Mouse (Mus musculus): Measurements from ENCODE around the gene Hist1h1a. TPM values are rescaled to one million over a fixed set of nuclear protein-coding genes. Genes with fewer than 3 reads are reported as not detected.
A peak's percentile ranks its signal among the peaks of the same experiment; 100 is the strongest.

Gene Hist1h1a
- total and polyA plus RNA-seq, 3 experiments = 2.4 to 1,163 (median 30.9) TPM

- Histone ChIP-seq H3K27ac (ENCODE audit: insufficient read depth, low read depth) (peak overlapping the region; percentile 84), H3K4me2 (ENCODE audit: insufficient read depth, low read depth, poor library complexity, severe bottlenecking) (peak overlapping the region; percentile 96), H3K4me3 (replicated peaks in 1 of 3; ENCODE audit: low read depth in 2 of 3, low read length in 2 of 3, poor library complexity in 1 of 3) (peak overlapping the region; percentile 45 to 49 (median 48)), H3K9me3 (replicated peaks; ENCODE audit: low read length) (no peaks in the 10 kb centered on the region), H3K79me2 (replicated peaks; ENCODE audit: control insufficient read depth, extremely low read depth, insufficient read depth, poor library complexity, severe bottlenecking) (no peaks in the 10 kb centered on the region), H3K4me1 (ENCODE audit: control insufficient read depth in 1 of 2, insufficient read depth in 2 of 2) (peaks cover 3 to 53% of the 10 kb centered on the region in 2 experiments; a peak in 3 of 4 replicates), H3K9ac (ENCODE audit: insufficient read depth, low read depth) (peak overlapping the region; percentile 98), H3K27me3 (replicated peaks) (no peaks in the 10 kb centered on the region), H3K36me3 (replicated peaks in 1 of 2; ENCODE audit: control insufficient read depth in 1 of 2, insufficient read depth in 1 of 2, low read length in 1 of 2) (no peaks in the 10 kb centered on the region)
- DNase-seq (ENCODE audit: extremely low read depth) = no peak
- in situ Hi-C loops (cut with MboI; ENCODE audit: low pct_ligation_motif_present, low pct_unique_long_range_greater_than_20kb, low sequenced_read_pairs) = loop anchor here (25.0 kb wide), 1 partner anchor 1723 kb away; the partner anchor contains the start of genes Hist1h2ag, Hist1h2ah, Hist1h2bj and Hist1h2bk
- dilution Hi-C loops (cut with MboI; ENCODE audit: extremely low pct_ligation_motif_present, extremely low pct_unique_long_range_greater_than_20kb, low sequenced_read_pairs) = no loop called here
- no peak for TF ChIP-seq USF1 (IDR thresholded peaks at IDR 0.05; ENCODE audit: low read depth, low read length)
- TF ChIP-seq NELFE (IDR thresholded peaks at IDR 0.05; ENCODE audit: low read depth, low read length) = peak; percentile 91
- no peak; the same call in 1 of the 2 replicates for TF ChIP-seq MAX (IDR thresholded peaks at IDR 0.05; ENCODE audit: low read length)
- TF ChIP-seq CHD2 (IDR thresholded peaks at IDR 0.05; ENCODE audit: low read length) = peak; percentile 7; the same call in 1 of the 2 replicates
- no peak for TF ChIP-seq RAD21 (IDR thresholded peaks at IDR 0.05; ENCODE audit: low read depth, low read length)
- TF ChIP-seq ZNF384 (IDR thresholded peaks at IDR 0.05; ENCODE audit: low read depth, low read length) = no peak
- TF ChIP-seq ELF1 (IDR thresholded peaks at IDR 0.05; ENCODE audit: low read depth, low read length) = no peak
- TF ChIP-seq MEF2A (IDR thresholded peaks at IDR 0.05; ENCODE audit: borderline replicate concordance, low read depth, low read length) = peak; percentile 2; the same call in 1 of the 2 replicates
- no peak for TF ChIP-seq JUN (IDR thresholded peaks at IDR 0.05; ENCODE audit: insufficient read depth, low read depth, low read length)
- TF ChIP-seq HCFC1 (IDR thresholded peaks at IDR 0.05; ENCODE audit: low read depth, low read length) = 0 out of 2 replicates have a peak, but pooled peaks have one; percentile 1
- TF ChIP-seq ZMIZ1 (IDR thresholded peaks at IDR 0.05; ENCODE audit: low read depth, low read length) = peak; percentile 98
- 0 out of 2 replicates have a peak, but pooled peaks have one; percentile 3 for TF ChIP-seq BHLHE40 (IDR thresholded peaks at IDR 0.05; ENCODE audit: low read depth, low read length)
- TF ChIP-seq JUND (conservative IDR thresholded peaks at IDR 0.05; ENCODE audit: low read depth, low read length) = no peak
- peak; percentile 82 for TF ChIP-seq POLR2A (IDR thresholded peaks at IDR 0.05; ENCODE audit: low read depth, low read length)
- TF ChIP-seq GABPA (IDR thresholded peaks at IDR 0.05; ENCODE audit: insufficient replicate concordance, low read depth, low read length) = no peak
- no peak for TF ChIP-seq PAX5 (IDR thresholded peaks at IDR 0.05; ENCODE audit: low read length)
- TF ChIP-seq MXI1 (IDR thresholded peaks at IDR 0.05; ENCODE audit: low read depth, low read length) = no peak
- no peak for TF ChIP-seq ZKSCAN1 (IDR thresholded peaks at IDR 0.05; ENCODE audit: borderline replicate concordance, low read depth, low read length)
- no peak for TF ChIP-seq NRF1 (IDR thresholded peaks at IDR 0.05; ENCODE audit: low read depth, low read length)
- no peak for TF ChIP-seq E2F4 (IDR thresholded peaks at IDR 0.05; ENCODE audit: insufficient replicate concordance, low read depth, low read length)
- no peak for TF ChIP-seq ZC3H11A (IDR thresholded peaks at IDR 0.05; ENCODE audit: low read depth, low read length)
- TF ChIP-seq UBTF (IDR thresholded peaks at IDR 0.05; ENCODE audit: low read depth, low read length) = 0 out of 2 replicates have a peak, but pooled peaks have one; percentile 90
- 0 out of 2 replicates have a peak, but pooled peaks have one; percentile 38 for TF ChIP-seq TBP (conservative IDR thresholded peaks at IDR 0.05; ENCODE audit: low read depth, low read length)
- peak; percentile 99 for TF ChIP-seq POLR2AphosphoS2 (IDR thresholded peaks at IDR 0.05; ENCODE audit: low read depth, low read length)
- 0 out of 2 replicates have a peak, but pooled peaks have one; percentile 9 for TF ChIP-seq MYC (IDR thresholded peaks at IDR 0.05; ENCODE audit: low read depth, low read length)
- TF ChIP-seq CTCF (conservative IDR thresholded peaks at IDR 0.05 in 1 of 2, IDR thresholded peaks at IDR 0.05 in 1 of 2; ENCODE audit: low read depth in 2 of 2, low read length in 2 of 2) = peak in 1 of 2 experiments; percentile 29; a peak in 1 of 4 replicates
- TF ChIP-seq EP300 (IDR thresholded peaks at IDR 0.05; ENCODE audit: low read length) = no peak
Measured at GRCm38 (mm10) chr13:23760240-23760971, 3.1 kb upstream of the Hist1h1a start.

Data from CH12.LX (cell line).